Mouse (Mus musculus) MEL (cell line): ENCODE data around the gene Fam184b. TPM values are rescaled to one million over a fixed set of nuclear protein-coding genes. Genes with fewer than 3 reads are reported as not detected.

ENCODE experiments used
- DNase-seq: peaks from one replicate; pipeline ENCODE4 v3.0.0; 2011; ENCODE audit warnings: low read depth, low spot score
- H3K27ac ChIP-seq: 2 replicates; pipeline ENCODE4 v1.5.1; 2012; ENCODE audit warnings: low read depth, mild to moderate bottlenecking, control low read depth, low read length, moderate library complexity; ENCODE audit not compliant: control insufficient read depth
- H3K27me3 ChIP-seq, 2 experiments: fragments of 150-350 bp in 1 of 2; sonication (generic) in 1 of 2; 2 replicates each; pipeline ENCODE4 v1.6.1; 2012; ENCODE audit warnings: low read length in 2 of 2, mild to moderate bottlenecking in 2 of 2, improper control_type of control experiment in 1 of 2, moderate library complexity in 1 of 2; ENCODE audit not compliant: insufficient read depth in 2 of 2, control insufficient read depth in 1 of 2
- H3K36me3 ChIP-seq, 2 experiments: 2 replicates each; pipeline ENCODE4 v1.6.1; 2012 to 2014; ENCODE audit warnings: low read length in 2 of 2, improper control_type of control experiment in 1 of 2, inconsistent platforms in 1 of 2, mild to moderate bottlenecking in 1 of 2; ENCODE audit not compliant: insufficient read depth in 2 of 2, control insufficient read depth in 1 of 2
- H3K4me1 ChIP-seq, 2 experiments: fragments of 150-350 bp in 1 of 2; sonication (generic) in 1 of 2; 2 replicates each; pipeline ENCODE4 v1.6.1; 2012; ENCODE audit warnings: low read length in 2 of 2, improper control_type of control experiment in 1 of 2, mild to moderate bottlenecking in 1 of 2; ENCODE audit not compliant: insufficient read depth in 2 of 2, control insufficient read depth in 1 of 2
- H3K4me3 ChIP-seq, 2 experiments: fragments of 150-350 bp in 1 of 2; sonication (generic) in 1 of 2; 2 replicates each; pipeline ENCODE4 v1.5.1; 2012; ENCODE audit warnings: low read depth in 2 of 2, low read length in 2 of 2, mild to moderate bottlenecking in 2 of 2, moderate library complexity in 2 of 2, control low read depth in 1 of 2, improper control_type of control experiment in 1 of 2; ENCODE audit not compliant: control insufficient read depth in 1 of 2, insufficient read depth in 1 of 2
- H3K79me2 ChIP-seq: 2 replicates; pipeline ENCODE4 v1.6.1; 2012; ENCODE audit warnings: mild to moderate bottlenecking, low read length, moderate library complexity; ENCODE audit not compliant: control insufficient read depth, poor library complexity, insufficient read depth
- H3K9ac ChIP-seq: 2 replicates; pipeline ENCODE4 v1.6.1; 2012; ENCODE audit warnings: low read depth, mild to moderate bottlenecking, control low read depth, low read length, moderate library complexity; ENCODE audit not compliant: control insufficient read depth, poor library complexity, severe bottlenecking
- H3K9me3 ChIP-seq: fragments of 150-350 bp; sonication (generic); replicated peaks from 2 replicates; pipeline ENCODE4 v1.6.1; 2012; ENCODE audit warnings: mild to moderate bottlenecking, low read length, improper control_type of control experiment, moderate library complexity; ENCODE audit not compliant: insufficient read depth
- BHLHE40 ChIP-seq: IDR thresholded peaks from 2 replicates; pipeline ENCODE4 v1.6.1; 2012; ENCODE audit warnings: low read depth, mild to moderate bottlenecking, inconsistent platforms, low read length, improper control_type of control experiment, borderline replicate concordance
- CHD2 ChIP-seq: IDR thresholded peaks from 2 replicates; pipeline ENCODE4 v1.6.1; 2011; ENCODE audit warnings: low read length, improper control_type of control experiment
- CTCF ChIP-seq, 3 experiments: IDR thresholded peaks in 2 of 3; conservative IDR thresholded peaks in 1 of 3; 2 replicates each; pipeline ENCODE4 v1.5.1; 2011 to 2012; ENCODE audit warnings: low read length in 3 of 3, low read depth in 2 of 3, mild to moderate bottlenecking in 2 of 3, improper control_type of control experiment in 1 of 3, inconsistent platforms in 1 of 3, mixed read lengths in 1 of 3, moderate library complexity in 1 of 3; ENCODE audit not compliant: control insufficient read depth in 1 of 3, insufficient read depth in 1 of 3, poor library complexity in 1 of 3, severe bottlenecking in 1 of 3
- E2F4 ChIP-seq: IDR thresholded peaks from 2 replicates; pipeline ENCODE4 v1.6.1; 2011; ENCODE audit warnings: low read depth, low read length, improper control_type of control experiment, borderline replicate concordance
- ETS1 ChIP-seq: IDR thresholded peaks from 2 replicates; pipeline ENCODE4 v1.6.1; 2012; ENCODE audit warnings: low read depth, mild to moderate bottlenecking, inconsistent platforms, low read length, improper control_type of control experiment, moderate library complexity
- MAFK ChIP-seq: IDR thresholded peaks from 2 replicates; pipeline ENCODE4 v1.6.1; 2011; ENCODE audit warnings: low read depth, mild to moderate bottlenecking, low read length, improper control_type of control experiment, borderline replicate concordance
- MEF2A ChIP-seq: IDR thresholded peaks from 2 replicates; pipeline ENCODE4 v1.6.1; 2014; ENCODE audit warnings: low read depth, mild to moderate bottlenecking, inconsistent platforms, low read length, improper control_type of control experiment; ENCODE audit not compliant: poor library complexity, insufficient replicate concordance, severe bottlenecking; ENCODE audit errors: extremely low read depth
- MYC ChIP-seq: IDR thresholded peaks from 2 replicates; pipeline ENCODE4 v1.6.1; 2011; ENCODE audit warnings: low read depth, mild to moderate bottlenecking, low read length, improper control_type of control experiment, moderate library complexity
- NELFE ChIP-seq: IDR thresholded peaks from 2 replicates; pipeline ENCODE4 v1.6.1; 2011; ENCODE audit warnings: low read depth, low read length, improper control_type of control experiment
- NRF1 ChIP-seq: IDR thresholded peaks from 2 replicates; pipeline ENCODE4 v1.6.1; 2014; ENCODE audit warnings: low read depth, mild to moderate bottlenecking, inconsistent platforms, low read length, improper control_type of control experiment, moderate library complexity; ENCODE audit not compliant: poor library complexity, insufficient read depth, severe bottlenecking
- POLR2A ChIP-seq, 2 experiments: IDR thresholded peaks; 2 replicates each; pipeline ENCODE4 v1.6.1; 2011 to 2012; ENCODE audit warnings: low read length in 2 of 2, mild to moderate bottlenecking in 2 of 2, control low read depth in 1 of 2, improper control_type of control experiment in 1 of 2, low read depth in 1 of 2, moderate library complexity in 1 of 2; ENCODE audit not compliant: control insufficient read depth in 1 of 2, insufficient read depth in 1 of 2, poor library complexity in 1 of 2
- POLR2AphosphoS2 ChIP-seq: IDR thresholded peaks from 2 replicates; pipeline ENCODE4 v1.6.1; 2011; ENCODE audit warnings: low read length, improper control_type of control experiment
- POLR2AphosphoS5 ChIP-seq: IDR thresholded peaks from 2 replicates; pipeline ENCODE4 v1.6.1; 2012; ENCODE audit warnings: low read depth, borderline replicate concordance, mild to moderate bottlenecking, inconsistent platforms, low read length, moderate library complexity, mixed read lengths
- RCOR1 ChIP-seq: IDR thresholded peaks from 2 replicates; pipeline ENCODE4 v1.6.1; 2012; ENCODE audit warnings: low read depth, mild to moderate bottlenecking, inconsistent platforms, low read length, improper control_type of control experiment
- TAL1 ChIP-seq: IDR thresholded peaks from 2 replicates; pipeline ENCODE4 v1.6.1; 2012; ENCODE audit warnings: mild to moderate bottlenecking, inconsistent platforms, low read length, moderate library complexity, mixed read lengths
- UBTF ChIP-seq: IDR thresholded peaks from 2 replicates; pipeline ENCODE4 v1.6.1; 2012; ENCODE audit warnings: low read depth, mild to moderate bottlenecking, inconsistent platforms, low read length, improper control_type of control experiment, moderate library complexity, borderline replicate concordance; ENCODE audit not compliant: insufficient read depth
- USF2 ChIP-seq, 2 experiments: IDR thresholded peaks; 2 replicates each; pipeline ENCODE4 v1.6.1; 2011 to 2012; ENCODE audit warnings: improper control_type of control experiment in 2 of 2, low read length in 2 of 2, borderline replicate concordance in 1 of 2, inconsistent platforms in 1 of 2, low read depth in 1 of 2, mild to moderate bottlenecking in 1 of 2; ENCODE audit not compliant: insufficient read depth in 1 of 2
- ZC3H11A ChIP-seq: IDR thresholded peaks from 2 replicates; pipeline ENCODE4 v1.6.1; 2012; ENCODE audit warnings: low read depth, mild to moderate bottlenecking, inconsistent platforms, low read length, improper control_type of control experiment
- polyA plus RNA-seq, 2 experiments: library from polyadenylated mRNA; stranded (reverse) in 1 of 2; unstranded in 1 of 2; fragments of >175 nt in 1 of 2; fragments of >200 nt in 1 of 2; gene quantifications; 2 replicates each; pipeline versions ENCODE4 v1.2.1 to v1.2.4; 2012; ENCODE audit warnings: low replicate concordance in 2 of 2, low read depth in 1 of 2; ENCODE audit not compliant: insufficient read length in 2 of 2, insufficient read depth in 1 of 2, missing spikeins in 1 of 2
- total RNA-seq: library from RNA; depleted of rRNA; stranded (reverse); fragments of 300-350 nt; gene quantifications from 2 replicates; pipeline ENCODE4 v1.2.3, GENCODE M21; 2012

Gene Fam184b
- total and polyA plus RNA-seq, 3 experiments, result under 0.01 to 0.06 TPM; not detected in 1

DNA sequence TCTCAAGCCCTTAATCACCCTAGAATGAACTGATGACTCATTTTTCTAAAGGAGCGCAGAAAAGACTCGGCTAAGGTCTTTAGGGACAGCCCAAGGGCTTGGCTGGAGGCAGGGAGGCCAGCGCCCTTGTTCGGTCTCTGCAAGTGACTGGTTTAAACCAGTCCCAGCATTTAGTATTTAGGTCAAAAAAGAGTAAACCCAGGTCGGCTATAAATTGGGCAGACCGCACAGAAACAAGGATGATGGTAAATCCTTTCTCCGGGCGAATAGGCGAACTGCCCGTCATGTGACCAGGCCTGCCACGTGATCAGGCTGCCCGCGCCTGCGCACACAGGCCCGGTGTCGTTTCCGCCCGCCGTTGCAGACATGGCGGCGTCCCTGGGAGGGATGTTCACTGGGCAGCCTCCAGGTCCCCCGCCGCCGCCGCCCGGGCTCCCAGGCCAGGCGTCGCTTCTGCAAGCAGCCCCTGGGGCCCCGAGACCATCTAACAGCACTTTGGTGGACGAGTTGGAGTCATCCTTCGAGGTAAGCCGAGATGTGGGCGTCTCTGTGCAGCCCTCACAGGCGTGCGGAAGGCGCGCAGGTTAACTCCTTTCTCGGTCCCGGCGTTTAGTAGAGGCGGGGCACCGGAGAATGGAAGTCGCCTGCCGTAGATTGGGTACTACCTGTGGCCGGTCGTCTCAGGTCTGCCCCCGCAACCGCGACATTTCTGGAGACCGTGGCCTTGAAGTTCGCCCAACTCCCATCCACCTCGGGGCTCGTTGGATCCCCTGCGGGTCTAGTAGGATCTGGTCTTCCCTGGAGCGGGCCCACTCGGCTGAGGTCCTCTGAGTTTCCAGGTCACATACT, 119.2 kb downstream of the Fam184b start, which contains the start of gene Med28 (continued):
- TF ChIP-seq MAFK, result no peak
- peak; percentile 48 for TF ChIP-seq ETS1
- no peak for TF ChIP-seq CHD2
- TF ChIP-seq ZC3H11A, result no peak

DNA sequence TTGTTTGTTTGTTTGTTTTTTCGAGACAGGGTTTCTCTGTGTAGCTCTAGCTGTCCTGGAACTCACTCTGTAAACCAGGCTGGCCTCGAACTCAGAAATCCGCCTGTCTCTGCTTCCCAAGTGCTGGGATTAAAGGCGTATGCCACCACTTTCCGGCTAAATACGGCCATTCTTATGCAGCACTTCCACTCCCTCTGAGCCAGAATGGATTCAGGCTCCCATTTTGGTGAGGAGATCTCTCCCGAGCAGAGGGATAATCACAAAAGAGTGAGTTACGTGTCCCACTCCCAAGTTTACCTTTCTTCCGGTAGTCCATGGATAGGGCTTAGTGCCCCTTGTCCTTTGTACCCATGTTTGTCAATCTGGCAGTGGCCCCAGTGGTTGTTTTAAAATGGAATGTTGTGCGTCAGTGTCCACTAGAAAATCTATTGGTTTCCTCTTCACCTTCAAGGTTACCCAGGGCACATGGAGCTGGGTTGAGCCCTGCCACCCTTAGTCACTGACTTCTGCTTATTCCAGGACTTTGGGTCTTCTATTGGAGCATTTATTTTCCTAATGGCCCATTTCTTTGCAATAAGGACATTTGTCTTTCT, 124.2 kb downstream of the Fam184b start:
- no peak for TF ChIP-seq MEF2A
- no peak for TF ChIP-seq POLR2A (IDR thresholded peaks at IDR 0.05; ENCODE audit: control insufficient read depth in 1 of 2, insufficient read depth in 1 of 2, low read depth in 1 of 2, low read length in 2 of 2, poor library complexity in 1 of 2)
- Histone ChIP-seq H3K4me1 (peaks cover 0 to 5% of the 10 kb centered on the region in 2 experiments; a peak in 1 of 4 replicates), H3K36me3 (peaks cover 4 to 7% of the 10 kb centered on the region in 2 experiments)

DNA sequence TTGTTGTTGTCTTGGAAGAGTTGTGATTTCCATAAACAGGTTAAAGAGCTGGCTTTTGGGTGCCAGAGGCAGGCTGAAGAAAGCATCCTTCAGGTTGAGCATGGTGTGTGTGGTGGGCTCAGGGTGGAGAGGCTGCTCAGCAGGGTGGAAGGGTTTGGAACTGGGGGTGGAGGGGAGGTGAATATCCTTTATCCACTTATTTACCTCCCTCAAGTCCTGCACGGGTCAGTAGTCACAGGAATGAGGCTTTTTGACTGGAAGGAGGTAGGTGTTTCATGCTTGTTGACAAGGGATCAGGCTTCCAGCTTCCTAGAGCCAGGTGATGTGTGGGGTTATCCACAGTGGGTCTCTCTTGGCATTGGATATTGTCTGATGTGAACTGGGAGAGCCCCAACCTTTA, 124.8 kb downstream of the Fam184b start:
- no peak overlapping the region for H3K27ac ChIP-seq
- H3K79me2 ChIP-seq, result no peaks in the 10 kb centered on the region
- H3K9ac ChIP-seq, result no peak overlapping the region
- no peak for DNase-seq
- peaks cover 0 to 2% of the 10 kb centered on the region in 2 experiments; a peak in 1 of 4 replicates for H3K4me1 ChIP-seq
- H3K36me3 ChIP-seq, result peaks cover 3 to 9% of the 10 kb centered on the region in 2 experiments
- H3K27me3 ChIP-seq, result no peaks in the 10 kb centered on the region
- H3K4me3 ChIP-seq, result no peak overlapping the region
- TF ChIP-seq NRF1, result no peak
- no peak for TF ChIP-seq POLR2AphosphoS5
- no peak for TF ChIP-seq ETS1
- TF ChIP-seq E2F4, result no peak
- no peak for TF ChIP-seq TAL1
- no peak for TF ChIP-seq USF2 (IDR thresholded peaks at IDR 0.05; ENCODE audit: borderline replicate concordance in 1 of 2, insufficient read depth in 1 of 2, low read depth in 1 of 2, low read length in 2 of 2)
- no peak for TF ChIP-seq RCOR1
- no peak for TF ChIP-seq MEF2A
- no peak for TF ChIP-seq BHLHE40
- no peak for TF ChIP-seq POLR2AphosphoS2
- no peak for TF ChIP-seq CTCF (IDR thresholded peaks at IDR 0.05 in 2 of 3, conservative IDR thresholded peaks at IDR 0.05 in 1 of 3; ENCODE audit: control insufficient read depth in 1 of 3, insufficient read depth in 1 of 3, low read depth in 2 of 3, low read length in 3 of 3, poor library complexity in 1 of 3, severe bottlenecking in 1 of 3)
- TF ChIP-seq NELFE, result no peak
- TF ChIP-seq CHD2, result no peak
- no peak for TF ChIP-seq MYC
- no peak for TF ChIP-seq UBTF
- no peak for TF ChIP-seq POLR2A (IDR thresholded peaks at IDR 0.05; ENCODE audit: control insufficient read depth in 1 of 2, insufficient read depth in 1 of 2, low read depth in 1 of 2, low read length in 2 of 2, poor library complexity in 1 of 2)
- H3K9me3 ChIP-seq, result no peaks in the 10 kb centered on the region

More for the DNA sequence above, 124.2 kb downstream of the Fam184b start:
- Histone ChIP-seq H3K27ac (no peak overlapping the region), H3K27me3 (no peaks in the 10 kb centered on the region), H3K79me2 (peaks cover 1% of the 10 kb centered on the region), H3K9me3 (no peaks in the 10 kb centered on the region), H3K9ac (no peak overlapping the region), H3K4me3 (no peak overlapping the region)
- DNase-seq, result no peak
